Mouse (Mus musculus): ENCODE measurements around the gene Camk1g. TPM values are rescaled to one million over a fixed set of nuclear protein-coding genes. Genes with fewer than 3 reads are reported as not detected.

The Camk1g gene
- polyA plus RNA-seq, 1 experiment from 2014 or later: 16.0 TPM

Other genes starting within 250 kb of the Camk1g start
- 9.4 and 10.4 TPM in 2 replicates for gene Diexf, start 240.0 kb downstream of the Camk1g start, polyA plus RNA-seq (2015; fragmentation: Nextera tagmentation; extraction: Ambion mirVana)
- gene Irf6, start 217.2 kb downstream of the Camk1g start, polyA plus RNA-seq (2015; fragmentation: Nextera tagmentation; extraction: Ambion mirVana): 15.1 and 19.4 TPM in 2 replicates
- 18.1 and 18.2 TPM in 2 replicates for gene A130010J15Rik, start 202.3 kb downstream of the Camk1g start, polyA plus RNA-seq (2015; fragmentation: Nextera tagmentation; extraction: Ambion mirVana)
- 11.6 and 12.2 TPM in 2 replicates for gene Traf3ip3, start 168.6 kb downstream of the Camk1g start, polyA plus RNA-seq (2015; fragmentation: Nextera tagmentation; extraction: Ambion mirVana)
- gene Lamb3, start 162.6 kb downstream of the Camk1g start, polyA plus RNA-seq (2015; fragmentation: Nextera tagmentation; extraction: Ambion mirVana): 2.3 and 3.6 TPM in 2 replicates
- gene Hsd11b1, start 106.2 kb downstream of the Camk1g start, polyA plus RNA-seq (2015; fragmentation: Nextera tagmentation; extraction: Ambion mirVana): 0.86 and 1.3 TPM in 2 replicates
- gene G0s2, start 97.1 kb downstream of the Camk1g start, polyA plus RNA-seq (2015; fragmentation: Nextera tagmentation; extraction: Ambion mirVana): 18.7 and 19.3 TPM in 2 replicates